Mouse (Mus musculus) limb, embryonic 14.5 days (tissue): Measurements from ENCODE around the gene Lnx1. TPM values are rescaled to one million over a fixed set of nuclear protein-coding genes. Genes with fewer than 3 reads are reported as not detected.

Experiments
- ATAC-seq: fragments of 200-750 bp; cut with Nextera tagmentation; 2 replicates; pipeline ENCODE4 v1.8.0; 2017; ENCODE audit warnings: low read depth, moderate number of reproducible peaks, moderate TSS enrichment; ENCODE audit not compliant: low FRiP score
- DNase-seq: peaks from one replicate; pipeline ENCODE4 v3.0.0-alpha.2; 2015; ENCODE audit warnings: low spot score
- H3K27ac ChIP-seq: fragments of 300-500 bp; sonication (generic); replicated peaks from 2 replicates; pipeline ENCODE4 v1.5.1; 2014; ENCODE audit warnings: low read depth, mild to moderate bottlenecking, low read length, moderate library complexity, mixed read lengths
- H3K27me3 ChIP-seq: fragments of 300-500 bp; sonication (generic); 2 replicates; pipeline ENCODE4 v1.6.1; 2014; ENCODE audit warnings: low read length, mixed read lengths; ENCODE audit not compliant: control insufficient read depth, insufficient read depth
- H3K36me3 ChIP-seq: fragments of 300-500 bp; sonication (generic); 2 replicates; pipeline ENCODE4 v1.6.1; 2014; ENCODE audit warnings: mild to moderate bottlenecking, low read length, moderate library complexity, mixed read lengths; ENCODE audit not compliant: control insufficient read depth, insufficient read depth
- H3K4me1 ChIP-seq: fragments of 300-500 bp; sonication (generic); 2 replicates; pipeline ENCODE4 v1.6.1; 2014; ENCODE audit warnings: antibody characterized with exemption, low read length, mixed read lengths; ENCODE audit not compliant: control insufficient read depth, insufficient read depth
- H3K4me2 ChIP-seq: fragments of 300-500 bp; sonication (generic); replicated peaks from 2 replicates; pipeline ENCODE4 v1.6.1; 2014; ENCODE audit warnings: low read depth, mild to moderate bottlenecking, low read length, moderate library complexity; ENCODE audit not compliant: severe bottlenecking
- H3K4me3 ChIP-seq: fragments of 300-500 bp; sonication (generic); replicated peaks from 2 replicates; pipeline ENCODE4 v1.5.1; 2014; ENCODE audit warnings: low read length
- H3K9ac ChIP-seq: fragments of 300-500 bp; sonication (generic); 2 replicates; pipeline ENCODE4 v1.6.1; 2014; ENCODE audit warnings: mild to moderate bottlenecking, low read depth, low read length, moderate library complexity; ENCODE audit not compliant: severe bottlenecking
- H3K9me3 ChIP-seq: fragments of 300-500 bp; sonication (generic); 2 replicates; pipeline ENCODE4 v1.6.1; 2016; ENCODE audit warnings: low read length; ENCODE audit not compliant: control insufficient read depth
- POLR2A ChIP-seq: fragments of 200-500 bp; IDR thresholded peaks from 2 replicates; pipeline ENCODE4 v1.8.0; 2012; ENCODE audit warnings: inconsistent platforms, mild to moderate bottlenecking, moderate library complexity, borderline replicate concordance; ENCODE audit not compliant: insufficient read depth, insufficient read length; ENCODE audit errors: extremely low read depth
- WGBS: fragments of 180-500 bp; shearing (Covaris S2); extraction: QIAGEN DNeasy Blood & Tissue Kit; methylation state at CpG from one replicate; pipeline ENCODE4 v1.1.7; 2014; 5-methylcytosine and 5-hydroxymethylcytosine counted together
- polyA plus RNA-seq, 2 experiments: library from polyadenylated mRNA; depleted of rRNA in 1 of 2; stranded (reverse) in 1 of 2; unstranded in 1 of 2; fragments of >200 nt; fragmentation: Nextera tagmentation in 1 of 2; extraction: Ambion mirVana in 1 of 2; gene quantifications; 2 replicates each; pipeline versions ENCODE4 v1.2.1 to v1.2.3; 2012 to 2014

Lnx1 gene
- polyA plus RNA-seq, 2 experiments = 0.92 to 1.0 TPM

- TF ChIP-seq POLR2A = no peak
- no peak overlapping the region for H3K9ac ChIP-seq
- no peaks in the 10 kb centered on the region for H3K36me3 ChIP-seq
- DNase-seq (no peak), ATAC-seq (no peak)
- H3K4me2 ChIP-seq = no peak overlapping the region
- H3K4me3 ChIP-seq = no peak overlapping the region
- H3K9me3 ChIP-seq = no peaks in the 10 kb centered on the region
- 39% methylated on average over 5 of the region's 6 CpGs for WGBS
- no peak overlapping the region for H3K27ac ChIP-seq
- H3K4me1 ChIP-seq = peaks cover 7% of the 10 kb centered on the region; the same call in 1 of the 2 replicates
- no peaks in the 10 kb centered on the region for H3K27me3 ChIP-seq
Observed at GRCm38 (mm10) chr5:74647584-74647984, 55.1 kb downstream of the Lnx1 start.

DNA sequence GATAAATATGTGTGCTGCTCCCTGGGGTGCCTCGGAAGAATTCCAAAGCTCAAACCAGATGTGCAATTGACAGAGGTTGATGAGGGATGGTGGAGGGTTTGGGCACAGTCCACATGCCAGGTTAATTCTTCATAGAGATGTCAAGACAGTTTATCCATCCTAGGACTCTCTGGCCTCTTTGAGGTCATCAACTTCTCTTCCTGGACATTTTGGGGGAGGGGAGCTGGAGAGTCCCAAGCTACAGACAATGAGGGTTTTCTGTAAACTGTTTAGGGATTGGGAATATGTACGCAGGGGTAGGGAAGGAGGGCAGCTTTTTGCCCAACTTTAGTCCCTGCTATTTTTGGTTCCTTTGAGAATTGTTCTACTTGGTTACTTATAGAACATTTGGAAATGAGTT lies 60.4 kb downstream of the Lnx1 start:
- ATAC-seq = no peak
- WGBS = 73% methylated on average over 2 of the region's 2 CpGs

GRCm38 (mm10) chr5:74641000-74641399 lies 61.7 kb downstream of the Lnx1 start:
- WGBS = 42% methylated on average over 6 of the region's 6 CpGs
- DNase-seq = no peak
- H3K4me2 ChIP-seq = no peak overlapping the region
- no peaks in the 10 kb centered on the region for H3K9me3 ChIP-seq
- no peaks in the 10 kb centered on the region for H3K4me1 ChIP-seq
- H3K4me3 ChIP-seq = no peak overlapping the region
- H3K27me3 ChIP-seq = no peaks in the 10 kb centered on the region
- H3K27ac ChIP-seq = no peak overlapping the region
- H3K36me3 ChIP-seq = no peaks in the 10 kb centered on the region
- H3K9ac ChIP-seq = no peak overlapping the region
- ATAC-seq = no peak
- no peak for TF ChIP-seq POLR2A

More for the DNA sequence above, 60.4 kb downstream of the Lnx1 start:
- TF ChIP-seq POLR2A = no peak
- H3K4me3 ChIP-seq = no peak overlapping the region
- peaks cover 2% of the 10 kb centered on the region; the same call in 1 of the 2 replicates for H3K4me1 ChIP-seq
- H3K9me3 ChIP-seq = no peaks in the 10 kb centered on the region
- no peak overlapping the region for H3K27ac ChIP-seq
- no peaks in the 10 kb centered on the region for H3K27me3 ChIP-seq
- H3K4me2 ChIP-seq = no peak overlapping the region
- no peaks in the 10 kb centered on the region for H3K36me3 ChIP-seq
- DNase-seq = no peak
- H3K9ac ChIP-seq = no peak overlapping the region

DNA sequence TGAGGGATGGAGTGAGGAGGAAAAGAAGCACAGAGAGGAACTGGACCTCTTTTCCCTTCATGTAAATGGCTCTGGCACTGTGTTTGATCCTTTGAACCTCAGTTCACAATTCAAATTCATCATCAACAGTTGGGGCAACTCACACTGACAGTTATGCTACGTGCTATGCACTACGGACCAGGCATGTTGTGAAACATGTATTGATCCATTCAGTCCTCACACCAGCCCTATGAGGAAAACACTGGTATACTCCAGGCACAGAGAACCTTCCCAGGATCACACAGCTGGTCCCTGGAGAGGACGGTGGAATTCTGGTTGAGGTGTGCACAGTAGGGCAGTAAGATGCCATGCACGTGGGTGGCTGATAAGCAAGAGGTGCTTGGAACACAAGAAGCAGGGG lies 62.2 kb downstream of the Lnx1 start:
- Histone ChIP-seq H3K36me3 (no peaks in the 10 kb centered on the region), H3K4me3 (no peak overlapping the region), H3K27me3 (no peaks in the 10 kb centered on the region), H3K4me1 (no peaks in the 10 kb centered on the region), H3K9me3 (no peaks in the 10 kb centered on the region), H3K9ac (no peak overlapping the region), H3K27ac (no peak overlapping the region), H3K4me2 (no peak overlapping the region)
- DNase-seq (no peak), ATAC-seq (no peak)
- WGBS = 88% methylated on average over 4 of the region's 4 CpGs
- no peak for TF ChIP-seq POLR2A

DNA sequence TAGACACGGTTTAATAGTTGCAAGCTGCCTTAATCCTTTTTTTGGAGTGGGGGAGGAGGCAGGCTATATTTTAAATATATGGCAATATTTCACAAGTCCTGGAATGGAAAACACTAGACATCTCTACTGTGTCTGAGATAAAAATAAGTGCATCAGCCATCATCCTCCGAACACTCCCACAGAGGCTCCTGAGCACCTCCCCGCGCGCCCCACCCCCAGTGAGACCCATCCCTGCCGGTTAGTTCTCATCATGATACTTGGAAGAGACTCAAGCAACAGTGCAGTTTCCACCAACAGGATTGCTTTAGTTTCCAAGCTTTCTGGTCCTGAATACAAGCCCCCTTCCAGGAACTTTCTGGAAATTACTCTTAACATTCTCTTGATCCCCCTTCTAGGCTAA lies 63.2 kb downstream of the Lnx1 start:
- no peak for TF ChIP-seq POLR2A
- Histone ChIP-seq H3K27me3 (no peaks in the 10 kb centered on the region), H3K27ac (no peak overlapping the region), H3K36me3 (no peaks in the 10 kb centered on the region), H3K4me1 (peaks cover 6% of the 10 kb centered on the region), H3K4me2 (no peak overlapping the region), H3K9ac (no peak overlapping the region), H3K4me3 (no peak overlapping the region), H3K9me3 (no peaks in the 10 kb centered on the region)
- no peak for ATAC-seq
- no peak for DNase-seq
- WGBS = 80% methylated on average over 6 of the region's 6 CpGs

DNA sequence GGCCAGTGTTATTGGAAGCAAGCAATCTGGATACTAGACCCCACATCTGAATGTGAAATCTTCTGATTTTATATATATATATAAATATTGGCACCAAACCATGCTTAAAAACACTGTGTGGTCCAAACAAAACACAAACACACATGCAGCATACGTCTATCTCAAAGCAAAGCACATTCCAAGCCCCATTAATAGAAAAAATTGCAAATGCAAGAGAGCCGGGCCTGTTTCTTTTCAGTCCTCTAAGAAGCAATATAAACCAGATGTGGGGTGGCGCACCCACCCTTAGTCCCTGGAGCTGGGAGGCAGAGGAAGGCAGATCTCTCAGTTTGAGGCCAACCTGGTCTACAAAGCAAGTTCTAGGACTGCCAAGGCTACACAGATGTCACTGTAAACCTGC lies 68.3 kb downstream of the Lnx1 start:
- no peak overlapping the region for H3K4me2 ChIP-seq
- ATAC-seq (no peak), DNase-seq (peak; percentile 49)
- H3K4me1 ChIP-seq = peaks cover 18% of the 10 kb centered on the region
- H3K27ac ChIP-seq = no peak overlapping the region
- TF ChIP-seq POLR2A = no peak
- no peak overlapping the region for H3K9ac ChIP-seq
- WGBS = 25% methylated on average over 3 of the region's 3 CpGs
- H3K4me3 ChIP-seq = no peak overlapping the region
- H3K27me3 ChIP-seq = no peaks in the 10 kb centered on the region
- no peaks in the 10 kb centered on the region for H3K36me3 ChIP-seq
- H3K9me3 ChIP-seq = no peaks in the 10 kb centered on the region
